Mouse (Mus musculus) neutrophil, adult 65 days (primary cell): ENCODE measurements around the gene Tti1. TPM values are rescaled to one million over a fixed set of nuclear protein-coding genes. Genes with fewer than 3 reads are reported as not detected.

Experiments used
- total RNA-seq: library from RNA; stranded (reverse); gene quantifications from 2 replicates; pipeline ENCODE4 v1.2.4, GENCODE M21; 2023

Gene Tti1
- 18.3 and 22.2 TPM in 2 replicates for total RNA-seq

GRCm38 (mm10) chr2:158028354-158028863, at the start of gene Tti1, which contains the start of gene Rprd1b:
Tti1 (minus strand) TSS chr2:158028433.
Rprd1b (plus strand) TSS chr2:158028497.

Other genes with a start within 250 kb of the Tti1 start
- gene Vstm2l, start 113.8 kb downstream of the Tti1 start, total RNA-seq = not detected in 2 replicates
- 32.5 and 36.5 TPM in 2 replicates for gene Rprd1b, start 64 bp upstream of the Tti1 start, total RNA-seq
- gene Tgm2, start 118.0 kb upstream of the Tti1 start, total RNA-seq = 48.3 and 61.1 TPM in 2 replicates
- gene D630003M21Rik, start 200.8 kb upstream of the Tti1 start, total RNA-seq = not detected in 2 replicates
- not detected in 2 replicates for gene Bpi, start 229.7 kb upstream of the Tti1 start, total RNA-seq